Comparison of ENCODE assay signal across 10 mouse cellular contexts in the genomic region with DNA sequence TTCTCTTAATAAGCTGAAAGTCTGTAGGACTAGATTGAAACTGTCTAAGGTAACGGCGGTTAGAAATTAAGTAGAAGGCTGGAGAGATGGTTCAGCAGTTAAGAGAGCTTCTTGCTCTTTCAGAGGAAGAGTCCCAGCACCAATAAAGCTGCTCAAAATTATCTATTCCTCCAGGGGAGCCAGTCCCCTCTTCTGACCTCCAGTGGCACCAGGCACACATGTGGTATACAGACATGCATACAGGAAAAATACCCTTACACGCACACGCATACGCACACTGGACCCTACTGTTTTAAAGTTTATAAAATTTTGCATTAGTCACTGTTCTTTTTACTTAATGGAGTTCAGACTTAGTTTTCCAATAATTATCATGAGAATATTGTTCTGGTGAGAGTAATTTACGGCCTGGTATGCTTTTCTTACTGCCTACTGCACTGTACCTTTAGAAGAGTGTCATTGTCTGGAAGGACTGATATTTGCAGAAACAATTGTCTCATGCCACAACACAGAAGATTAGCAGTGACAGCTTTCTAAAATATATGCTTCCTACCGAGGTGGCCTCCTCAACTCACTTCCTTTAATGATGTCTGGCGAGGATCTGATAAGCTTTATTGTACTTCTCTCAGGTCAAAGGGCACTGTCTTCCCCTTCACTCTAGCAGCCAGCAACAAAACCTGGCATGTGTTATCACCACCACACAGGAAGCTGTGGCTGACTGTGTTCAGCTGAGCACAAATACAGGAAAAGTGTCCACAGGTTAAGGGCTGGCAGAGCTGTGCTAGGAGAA. TPM values are rescaled to one million over a fixed set of nuclear protein-coding genes. Genes with fewer than 3 reads are reported as not detected.
DNase-seq lines count a peak whose midpoint lies in the region; ATAC-seq lines count a peak whose summit lies in the region.
"Had no signal": no experiment of that assay in that cellular context is flagged by ENCODE, and none has a peak within 500 bp of the region (broad histone marks: within the 10 kb centered on the region; RNA-seq: fewer than 3 reads in every experiment).

No protein-coding gene starts in this region.

- H3K36me3 ChIP-seq in megakaryocyte, embryonic 14.5 days (replicated peaks; ENCODE audit: low read length): no peaks in the 10 kb centered on the region
- H3K36me3 ChIP-seq: midbrain, embryonic 12.5 days had no signal

- peak; percentile 83 for ATAC-seq in CD4-positive, CD25-positive, alpha-beta regulatory T cell, adult 4 months
- ATAC-seq: hindbrain, postnatal 0 days had no signal

- no peaks in the 10 kb centered on the region for H3K27me3 ChIP-seq in megakaryocyte, embryonic 14.5 days (replicated peaks)
- H3K27me3 ChIP-seq: midbrain, embryonic 12.5 days had no signal

- H3K9me3 ChIP-seq in megakaryocyte, embryonic 14.5 days: no peaks in the 10 kb centered on the region
- H3K9me3 ChIP-seq: midbrain, embryonic 12.5 days had no signal

- H3K4me1 ChIP-seq in megakaryocyte, embryonic 14.5 days: peaks cover 56% of the 10 kb centered on the region
- H3K4me1 ChIP-seq: midbrain, embryonic 12.5 days had no signal

- H3K4me3 ChIP-seq in megakaryocyte, embryonic 14.5 days (replicated peaks): peak overlapping the region; percentile 48
- H3K4me3 ChIP-seq: midbrain, embryonic 12.5 days had no signal

- DNase-seq in c-Kit-positive CD71-negative TER-119-negative erythroid progenitor cells, embryonic 14.5 days (ENCODE audit: low read depth): peak; percentile 41
- DNase-seq in kidney, postnatal 10 days: peak; percentile 36
- no peak for DNase-seq in urinary bladder, postnatal 10 days (ENCODE audit: low spot score)
- DNase-seq in right cerebral cortex, postnatal 14 days: no peak
- no peak for DNase-seq in gastrocnemius, postnatal 10 days
- DNase-seq: spleen, adult 18-20 months had no signal

RNA-seq across cellular contexts. Expression of a gene that starts 29.4 kb away (rescaled TPM):
- polyA plus RNA-seq in CD4-positive, CD25-positive, alpha-beta regulatory T cell, adult 4 months (2017; shearing (Covaris generic)): not detected
- polyA plus RNA-seq in megakaryocyte, embryonic 14.5 days (2012; ENCODE audit: insufficient read depth, low replicate concordance): 0.66 TPM in 1 of 2 replicates, not detected in the other
- 1 to 10 TPM in 1 of 2 experiments, under 1 TPM in 1; 0.96 to 1.2 TPM for total RNA-seq in gastrocnemius, postnatal 10 days (2021)
- total RNA-seq: hindbrain, postnatal 0 days had no signal
- polyA plus RNA-seq: hindbrain, postnatal 0 days; midbrain, embryonic 12.5 days had no signal

RNA-seq across cellular contexts. Expression of a gene that starts 35.2 kb away (rescaled TPM):
- polyA plus RNA-seq in CD4-positive, CD25-positive, alpha-beta regulatory T cell, adult 4 months (2017; shearing (Covaris generic)): not detected
- 0.66 TPM in 1 of 2 replicates, not detected in the other for polyA plus RNA-seq in megakaryocyte, embryonic 14.5 days (2012; ENCODE audit: insufficient read depth, low replicate concordance)
- total RNA-seq in gastrocnemius, postnatal 10 days (2021): 1 to 10 TPM in 1 of 2 experiments, under 1 TPM in 1; 0.96 to 1.2 TPM
- total RNA-seq: hindbrain, postnatal 0 days had no signal
- polyA plus RNA-seq: hindbrain, postnatal 0 days; midbrain, embryonic 12.5 days had no signal

RNA-seq across cellular contexts. Expression of a gene that starts 41.0 kb away (rescaled TPM):
- polyA plus RNA-seq in CD4-positive, CD25-positive, alpha-beta regulatory T cell, adult 4 months (2017; shearing (Covaris generic)): not detected
- 0.66 TPM in 1 of 2 replicates, not detected in the other for polyA plus RNA-seq in megakaryocyte, embryonic 14.5 days (2012; ENCODE audit: insufficient read depth, low replicate concordance)
- 1 to 10 TPM in 1 of 2 experiments, under 1 TPM in 1; 0.96 to 1.2 TPM for total RNA-seq in gastrocnemius, postnatal 10 days (2021)
- total RNA-seq: hindbrain, postnatal 0 days had no signal
- polyA plus RNA-seq: hindbrain, postnatal 0 days; midbrain, embryonic 12.5 days had no signal

RNA-seq across cellular contexts. Expression of a gene that starts 46.8 kb away (rescaled TPM):
- not detected for polyA plus RNA-seq in CD4-positive, CD25-positive, alpha-beta regulatory T cell, adult 4 months (2017; shearing (Covaris generic))
- 0.66 TPM in 1 of 2 replicates, not detected in the other for polyA plus RNA-seq in megakaryocyte, embryonic 14.5 days (2012; ENCODE audit: insufficient read depth, low replicate concordance)
- 1 to 10 TPM in 1 of 2 experiments, under 1 TPM in 1; 0.96 to 1.2 TPM for total RNA-seq in gastrocnemius, postnatal 10 days (2021)
- total RNA-seq: hindbrain, postnatal 0 days had no signal
- polyA plus RNA-seq: hindbrain, postnatal 0 days; midbrain, embryonic 12.5 days had no signal

RNA-seq across cellular contexts. Expression of a gene that starts 52.6 kb away (rescaled TPM):
- not detected for polyA plus RNA-seq in CD4-positive, CD25-positive, alpha-beta regulatory T cell, adult 4 months (2017; shearing (Covaris generic))
- not detected in 2 replicates for polyA plus RNA-seq in megakaryocyte, embryonic 14.5 days (2012; ENCODE audit: insufficient read depth, low replicate concordance)
- total RNA-seq in gastrocnemius, postnatal 10 days (2021): not detected
- total RNA-seq: hindbrain, postnatal 0 days had no signal
- polyA plus RNA-seq: hindbrain, postnatal 0 days; midbrain, embryonic 12.5 days had no signal

Comparison
In these comparisons a context has a peak if more than half of its experiments do, and no peak if none do; other contexts are left out.
1. DNase-seq: peak in c-Kit-positive CD71-negative TER-119-negative erythroid progenitor cells, embryonic 14.5 days (single experiment) and kidney, postnatal 10 days (single experiment); none in urinary bladder, postnatal 10 days (single experiment), right cerebral cortex, postnatal 14 days (single experiment) and gastrocnemius, postnatal 10 days (single experiment).